Comparison of ENCODE assay signal across 30 mouse cellular contexts in the genomic region with DNA sequence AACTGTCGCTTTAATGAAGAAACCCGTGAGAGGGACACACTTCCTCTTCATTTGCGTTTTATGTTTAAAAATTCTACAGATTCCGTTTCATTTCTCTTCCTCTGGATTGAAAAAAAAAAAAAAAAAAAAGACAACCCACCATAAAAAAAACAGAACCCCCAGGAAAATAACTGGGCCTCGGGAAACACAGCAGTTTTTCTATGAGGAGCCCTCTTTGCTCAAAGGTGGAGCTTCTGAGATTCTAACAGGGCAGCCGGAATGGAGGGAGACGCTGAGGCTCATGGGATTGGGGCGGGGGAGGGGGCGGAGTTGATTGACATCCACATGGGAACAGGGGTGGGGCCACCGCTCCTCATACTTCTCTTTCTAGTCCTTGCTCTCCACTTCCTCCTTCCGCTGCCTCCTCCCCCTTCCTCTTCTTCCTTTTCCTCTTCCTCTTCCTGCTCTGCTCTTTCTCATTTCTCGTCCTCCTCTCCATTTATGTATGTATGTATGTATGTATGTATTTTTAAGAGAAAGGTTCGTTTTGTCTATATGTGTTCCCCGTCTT.
A peak's percentile ranks its signal among the peaks of the same experiment; 100 is the strongest.
DNase-seq lines count a peak whose midpoint lies in the region; ATAC-seq and TF ChIP-seq lines count a peak whose summit lies in the region.
"Had no signal": no experiment of that assay in that cellular context is flagged by ENCODE, and none has a peak within 500 bp of the region (broad histone marks: within the 10 kb centered on the region; RNA-seq: fewer than 3 reads in every experiment).

No protein-coding gene starts in this region.

- peaks cover 10% of the 10 kb centered on the region; the same call in 1 of the 2 replicates for H3K36me3 ChIP-seq in E14TG2a.4 (ENCODE audit: insufficient read depth, low read length)
- H3K36me3 ChIP-seq in ES-E14 (ENCODE audit: control insufficient read depth, insufficient read depth, low read length, poor library complexity, severe bottlenecking) = peaks cover 4% of the 10 kb centered on the region; the same call in 1 of the 2 replicates
- no peaks in the 10 kb centered on the region for H3K36me3 ChIP-seq in forebrain, embryonic 14.5 days (ENCODE audit: control insufficient read depth, insufficient read depth, low read length)
- H3K36me3 ChIP-seq: stomach, embryonic 15.5 days had no signal

- H3K4me1 ChIP-seq in E14TG2a.4 (replicated peaks; ENCODE audit: low read depth, low read length) = peaks cover 89% of the 10 kb centered on the region
- peaks cover 7 to 35% of the 10 kb centered on the region in 2 experiments for H3K4me1 ChIP-seq in ES-E14 (ENCODE audit: control insufficient read depth in 2 of 2, insufficient read depth in 2 of 2, low read length in 2 of 2, poor library complexity in 1 of 2)
- peaks cover 9% of the 10 kb centered on the region; the same call in 1 of the 2 replicates for H3K4me1 ChIP-seq in forebrain, embryonic 14.5 days (ENCODE audit: control insufficient read depth, insufficient read depth, low read length)

- no peak overlapping the region for H3K4me2 ChIP-seq in forebrain, embryonic 14.5 days (ENCODE audit: low read length)
- H3K4me2 ChIP-seq: embryonic facial prominence, embryonic 15.5 days; forebrain, embryonic 12.5 days; limb, embryonic 15.5 days; lung, embryonic 14.5 days; midbrain, embryonic 12.5 days; neural tube, embryonic 13.5 days; stomach, embryonic 15.5 days had no signal

- WGBS in forebrain, embryonic 14.5 days = 94% methylated on average over 14 of the region's 14 CpGs

- peak; percentile 85 for DNase-seq in ES-E14 (ENCODE audit: low read depth, low spot score)
- peak; percentile 62 for DNase-seq in WW6 (ENCODE audit: low read depth, low spot score)
- no peak for DNase-seq in forebrain, embryonic 14.5 days (ENCODE audit: low spot score)
- no peak for DNase-seq in lung, postnatal 36 days
- DNase-seq in left cerebral cortex, adult 11 months (ENCODE audit: low spot score) = no peak
- DNase-seq: adrenal gland, postnatal 14 days; cerebellum, adult 18-20 months; cerebellum, postnatal 14 days; gastrocnemius, postnatal 10 days; heart, postnatal 14 days; kidney, adult 18-20 months; kidney, postnatal 4 days; lung, embryonic 14.5 days; lung, postnatal 14 days; thymus, adult 2 months; thymus, postnatal 4 days had no signal

- H3K9ac ChIP-seq in ES-E14 (ENCODE audit: insufficient read depth, low read depth, low read length, poor library complexity, severe bottlenecking) = peak overlapping the region; percentile 70
- H3K9ac ChIP-seq in forebrain, embryonic 14.5 days (ENCODE audit: low read length) = no peak overlapping the region
- H3K9ac ChIP-seq: embryonic facial prominence, embryonic 15.5 days; forebrain, embryonic 12.5 days; limb, embryonic 15.5 days; liver, embryonic 14.5 days; lung, embryonic 14.5 days; midbrain, embryonic 12.5 days; neural tube, embryonic 13.5 days; stomach, embryonic 15.5 days had no signal

- peak; percentile 66; the same call in 1 of the 2 replicates for ATAC-seq in monocyte, adult 5-6 weeks (replicated peaks; ENCODE audit: insufficient number of reproducible peaks, low FRiP score, low TSS enrichment, poor library complexity, severe bottlenecking)
- no peak for ATAC-seq in forebrain, embryonic 14.5 days
- ATAC-seq: hindbrain, embryonic 16.5 days had no signal

- H3K4me3 ChIP-seq in E14TG2a.4 (replicated peaks; ENCODE audit: low read length) (peak overlapping the region; percentile 77), ES-E14 (ENCODE audit: insufficient read depth in 1 of 2, low read depth in 1 of 2, low read length in 2 of 2, poor library complexity in 1 of 2, severe bottlenecking in 1 of 2) (peak overlapping the region; percentile 52 to 61)
- no peak overlapping the region for H3K4me3 ChIP-seq in forebrain, embryonic 14.5 days (ENCODE audit: low read depth, low read length)
- H3K4me3 ChIP-seq: embryonic facial prominence, embryonic 15.5 days; forebrain, embryonic 12.5 days; hindbrain, embryonic 10.5 days; limb, embryonic 10.5 days; limb, embryonic 15.5 days; megakaryocyte, embryonic 14.5 days; midbrain, embryonic 12.5 days; neural tube, embryonic 13.5 days; stomach, embryonic 15.5 days had no signal

- in situ Hi-C loops in ES-E14 (cut with MboI; ENCODE audit: low sequenced_read_pairs in 2 of 2, unreplicated experiment in 2 of 2) = no loop called here

- H3K9me3 ChIP-seq in E14TG2a.4 (ENCODE audit: low read length) = no peaks in the 10 kb centered on the region
- no peaks in the 10 kb centered on the region for H3K9me3 ChIP-seq in ES-E14 (ENCODE audit: control insufficient read depth, insufficient read depth, low read depth, low read length)
- no peaks in the 10 kb centered on the region for H3K9me3 ChIP-seq in forebrain, embryonic 14.5 days (replicated peaks; ENCODE audit: control insufficient read depth, low read length)
- H3K9me3 ChIP-seq: embryonic facial prominence, embryonic 15.5 days; limb, embryonic 10.5 days; limb, embryonic 15.5 days; megakaryocyte, embryonic 14.5 days; midbrain, embryonic 12.5 days; neural tube, embryonic 13.5 days; stomach, embryonic 15.5 days had no signal

- peak overlapping the region; percentile 63 for H3K27ac ChIP-seq in ES-E14 (ENCODE audit: insufficient read depth, low read depth, low read length, poor library complexity, severe bottlenecking)
- H3K27ac ChIP-seq in forebrain, embryonic 14.5 days (ENCODE audit: low read depth, low read length) = no peak overlapping the region
- H3K27ac ChIP-seq: embryonic facial prominence, embryonic 15.5 days; forebrain, embryonic 12.5 days; hindbrain, embryonic 10.5 days; kidney, postnatal 0 days; limb, embryonic 10.5 days; limb, embryonic 15.5 days; liver, embryonic 14.5 days; midbrain, embryonic 12.5 days; neural tube, embryonic 13.5 days; stomach, embryonic 15.5 days had no signal

- TF ChIP-seq CTCF in E14TG2a.4 (conservative IDR thresholded peaks at IDR 0.05; ENCODE audit: low read length) = no peak

- H3K27me3 ChIP-seq in E14TG2a.4 (ENCODE audit: insufficient read depth, low read length) = no peaks in the 10 kb centered on the region
- no peaks in the 10 kb centered on the region for H3K27me3 ChIP-seq in forebrain, embryonic 14.5 days (replicated peaks; ENCODE audit: control insufficient read depth, insufficient read depth, low read length)
- H3K27me3 ChIP-seq: embryonic facial prominence, embryonic 15.5 days; forebrain, embryonic 12.5 days; limb, embryonic 15.5 days; megakaryocyte, embryonic 14.5 days; midbrain, embryonic 12.5 days; neural tube, embryonic 13.5 days; stomach, embryonic 15.5 days had no signal

TF ChIP-seq in ES-E14, 5 proteins besides CTCF, POLR2A, EP300 and RAD21:
- TF ChIP-seq ZNF384 (IDR thresholded peaks at IDR 0.05; ENCODE audit: low read depth, low read length) (no peak), MAFK (IDR thresholded peaks at IDR 0.05; ENCODE audit: insufficient read depth, low read depth, low read length) (no peak), HCFC1 (IDR thresholded peaks at IDR 0.05; ENCODE audit: borderline replicate concordance, insufficient read depth, low read length) (no peak), CHD2 (IDR thresholded peaks at IDR 0.05; ENCODE audit: low read depth, low read length) (no peak), ZC3H11A (IDR thresholded peaks at IDR 0.05; ENCODE audit: borderline replicate concordance, low read depth, low read length) (no peak)

Comparison
In these comparisons a context has a peak if more than half of its experiments do, and no peak if none do; other contexts are left out.
1. DNase-seq: peak in ES-E14 (single experiment) and WW6 (single experiment); none in forebrain, embryonic 14.5 days (single experiment), lung, postnatal 36 days (single experiment) and left cerebral cortex, adult 11 months (single experiment).